22 mouse cellular contexts compared by ENCODE assay signal in genomic region chr5:33605314-33605713, GRCm38 (mm10). TPM values are rescaled to one million over a fixed set of nuclear protein-coding genes. Genes with fewer than 3 reads are reported as not detected.
A peak's percentile ranks its signal among the peaks of the same experiment; 100 is the strongest.
DNase-seq lines count a peak whose midpoint lies in the region.
"Had no signal": no experiment of that assay in that cellular context is flagged by ENCODE, and none has a peak within 500 bp of the region (broad histone marks: within the 10 kb centered on the region; RNA-seq: fewer than 3 reads in every experiment).

No protein-coding gene starts in this region.

- DNase-seq in cerebellum, postnatal 25 days = peak; percentile 39 to 44
- no peak for DNase-seq in cerebellum, adult 9-11 months
- peak; percentile 60 for DNase-seq in gastrocnemius, postnatal 25 days
- DNase-seq in gastrocnemius, postnatal 4 days (ENCODE audit: low spot score in 2 of 2) = no peak
- peak; percentile 16 to 40 for DNase-seq in kidney, postnatal 36 days
- DNase-seq in kidney, adult 8-10 months = no peak
- DNase-seq in skeletal muscle tissue, adult 2 months (ENCODE audit: low read depth, low spot score) = peak; percentile 79
- no peak for DNase-seq in ovary, postnatal 14 days (ENCODE audit: low spot score)
- DNase-seq: adrenal gland, adult 2 months; adrenal gland, postnatal 36 days; heart, adult 18-20 months; heart, postnatal 14 days; kidney, adult 18-20 months; kidney, postnatal 25 days; liver, postnatal 0 days; lung, postnatal 36 days; midbrain, embryonic 14.5 days; retina, postnatal 1 day; right cerebral cortex, postnatal 14 days; thymus, postnatal 14 days had no signal

RNA-seq across cellular contexts. Expression of gene Fam53a, which starts 24.1 kb away (rescaled TPM):
- total RNA-seq in gastrocnemius, postnatal 25 days (2021) = 10 to 100 TPM; 50.2 to 59.6 TPM
- 10 to 100 TPM; 37.5 to 42.7 TPM for total RNA-seq in gastrocnemius, postnatal 4 days (2021)

RNA-seq across cellular contexts. Expression of gene Gm9903, which starts 24.4 kb away (rescaled TPM):
- total RNA-seq in gastrocnemius, postnatal 25 days (2021) = under 1 TPM; 0.51 to 0.88 TPM
- 1 to 10 TPM; 1.8 to 1.9 TPM for total RNA-seq in gastrocnemius, postnatal 4 days (2021)
- total RNA-seq: megakaryocyte-erythroid progenitor cell, adult 5-6 weeks; monocyte, adult 5-6 weeks had no signal

RNA-seq across cellular contexts. Expression of gene Slbp, which starts 47.1 kb away (rescaled TPM):
- total RNA-seq in gastrocnemius, postnatal 25 days (2021) = 1 to 10 TPM; 7.3 to 8.2 TPM
- 10 to 100 TPM; 38.4 to 42.2 TPM for total RNA-seq in gastrocnemius, postnatal 4 days (2021)

RNA-seq across cellular contexts. Expression of gene Tacc3, which starts 52.6 kb away (rescaled TPM):
- total RNA-seq in gastrocnemius, postnatal 25 days (2021) = 1 to 10 TPM; 1.7 to 2.5 TPM
- total RNA-seq in gastrocnemius, postnatal 4 days (2021) = 10 to 100 TPM; 31.2 to 33.7 TPM

RNA-seq across cellular contexts. Expression of gene Tmem129, which starts 52.9 kb away (rescaled TPM):
- 1 to 10 TPM; 8.0 to 8.2 TPM for total RNA-seq in gastrocnemius, postnatal 25 days (2021)
- total RNA-seq in gastrocnemius, postnatal 4 days (2021) = 10 to 100 TPM; 26.5 to 27.1 TPM

Comparison
In these comparisons a context has a peak if more than half of its experiments do, and no peak if none do; other contexts are left out.
1. DNase-seq: peak in cerebellum, postnatal 25 days (2 of 2), gastrocnemius, postnatal 25 days (single experiment), kidney, postnatal 36 days (2 of 2) and skeletal muscle tissue, adult 2 months (single experiment); none in cerebellum, adult 9-11 months (single experiment), gastrocnemius, postnatal 4 days (0 of 2), kidney, adult 8-10 months (0 of 2) and ovary, postnatal 14 days (single experiment).
2. RNA of gene Slbp, which starts 47.1 kb away (total RNA-seq): 38.4 to 42.2 TPM in gastrocnemius, postnatal 4 days; 7.3 to 8.2 TPM in gastrocnemius, postnatal 25 days; every median in the first group is over 4 times any median in the second.